Mouse (Mus musculus) olfactory bulb, adult 2 months (tissue): ENCODE data around the gene Plekhs1.

Source experiments
- CTCF ChIP-seq: fragments of 200-500 bp; IDR thresholded peaks from 2 replicates; pipeline ENCODE4 v1.5.1; 2012; ENCODE audit warnings: low read depth, mild to moderate bottlenecking, low read length, moderate library complexity; ENCODE audit not compliant: insufficient read depth
- POLR2A ChIP-seq: fragments of 200-500 bp; IDR thresholded peaks from 2 replicates; pipeline ENCODE4 v1.6.1; 2012; ENCODE audit warnings: mild to moderate bottlenecking, low read depth, low read length, moderate library complexity; ENCODE audit not compliant: insufficient read depth

- TF ChIP-seq POLR2A (no peak), CTCF (no peak)
Observed at GRCm38 (mm10) chr19:56487339-56487738, 25.9 kb downstream of the Plekhs1 start.
